Mouse (Mus musculus): ENCODE measurements around the gene B3gnt5. TPM values are rescaled to one million over a fixed set of nuclear protein-coding genes. Genes with fewer than 3 reads are reported as not detected.
A peak's percentile ranks its signal among the peaks of the same experiment; 100 is the strongest.
"Not testable (repeated sequence)": the region's sequence is repeated elsewhere in the genome, so short reads cannot be mapped to it uniquely, and the experiment has no call there.

The B3gnt5 gene
- polyA plus RNA-seq (2014; fragmentation: Nextera tagmentation; extraction: Ambion mirVana), result 51.6 and 52.2 TPM in 2 replicates

DNA sequence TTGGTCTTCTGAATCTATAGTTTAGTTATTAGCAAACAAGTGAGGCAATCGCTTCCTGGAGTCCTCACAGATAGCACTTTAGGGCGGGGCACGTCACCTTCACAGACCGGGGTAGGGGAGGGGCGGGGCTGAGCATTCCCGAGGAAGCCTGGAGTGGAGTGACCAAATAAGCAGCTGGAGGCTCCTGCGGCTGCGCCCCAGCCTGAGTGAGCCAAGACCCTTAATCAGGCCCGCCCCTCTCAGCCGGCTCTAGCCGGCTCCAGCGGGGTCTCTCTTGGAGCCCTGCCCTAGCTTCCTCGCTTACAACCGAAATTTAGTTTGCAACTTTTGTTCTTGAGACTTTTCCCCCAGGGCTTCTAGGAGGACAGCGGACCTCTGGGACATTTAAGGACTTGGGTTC lies at the start of gene B3gnt5:
Gene B3gnt5 (plus strand): TSS at position 135 of the 400 bp plus-strand sequence.
- under 1% methylated on average over 14 of the region's 15 CpGs for WGBS
- Histone ChIP-seq H3K4me3 (ENCODE audit: low read depth, low read length) (peak within 1 kb of the TSS; percentile 56), H3K9ac (ENCODE audit: low read length) (peak within 1 kb of the TSS; percentile 90), H3K27ac (ENCODE audit: low read depth, low read length) (peak within 1 kb of the TSS; percentile 86), H3K27me3 (ENCODE audit: control insufficient read depth, insufficient read depth, low read length) (no peaks in the 10 kb centered on the region), H3K4me2 (ENCODE audit: low read depth) (peak within 1 kb of the TSS; percentile 55), H3K4me1 (ENCODE audit: control insufficient read depth, insufficient read depth, low read length) (peaks cover 4% of the 10 kb centered on the region; the same call in 1 of the 2 replicates), H3K9me3 (ENCODE audit: control insufficient read depth, low read length) (no peaks in the 10 kb centered on the region), H3K36me3 (ENCODE audit: control insufficient read depth, insufficient read depth, low read length) (no peaks in the 10 kb centered on the region)
- DNase-seq (ENCODE audit: low spot score) (peak; percentile 91), ATAC-seq (ENCODE audit: insufficient read depth, low FRiP score, low TSS enrichment) (peak; percentile 95)

DNA sequence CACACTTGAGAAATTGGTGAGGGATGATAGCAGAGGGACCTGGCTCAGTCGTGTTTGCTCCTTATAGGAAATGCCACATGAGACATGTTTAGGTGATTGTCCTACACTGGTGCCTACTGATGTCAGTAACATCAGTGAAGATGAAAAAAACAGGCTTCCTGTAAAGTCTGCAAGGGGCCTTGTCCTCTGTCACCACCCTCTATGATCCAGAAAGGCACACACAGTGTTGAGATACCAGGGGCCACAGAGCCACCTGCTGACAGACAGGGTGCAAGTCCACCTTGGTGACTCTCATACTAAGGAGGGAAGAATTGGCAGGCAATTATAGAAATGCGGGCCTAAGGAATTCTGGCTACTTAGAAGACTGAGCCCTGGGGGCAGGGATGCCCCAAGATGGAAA lies 39.0 kb upstream of the B3gnt5 start:
- DNase-seq (ENCODE audit: low spot score) (no peak), ATAC-seq (ENCODE audit: insufficient read depth, low FRiP score, low TSS enrichment) (no peak)
- no peak overlapping the region for H3K4me2 ChIP-seq (ENCODE audit: low read depth)
- H3K36me3 ChIP-seq (ENCODE audit: control insufficient read depth, insufficient read depth, low read length), result no peaks in the 10 kb centered on the region
- no peaks in the 10 kb centered on the region for H3K27me3 ChIP-seq (ENCODE audit: control insufficient read depth, insufficient read depth, low read length)
- no peak overlapping the region for H3K4me3 ChIP-seq (ENCODE audit: low read depth, low read length)
- H3K27ac ChIP-seq (ENCODE audit: low read depth, low read length), result no peak overlapping the region
- H3K9ac ChIP-seq (ENCODE audit: low read length), result no peak overlapping the region
- 57% methylated on average over 2 of the region's 2 CpGs for WGBS
- no peaks in the 10 kb centered on the region for H3K9me3 ChIP-seq (ENCODE audit: control insufficient read depth, low read length)
- H3K4me1 ChIP-seq (ENCODE audit: control insufficient read depth, insufficient read depth, low read length), result no peaks in the 10 kb centered on the region

DNA sequence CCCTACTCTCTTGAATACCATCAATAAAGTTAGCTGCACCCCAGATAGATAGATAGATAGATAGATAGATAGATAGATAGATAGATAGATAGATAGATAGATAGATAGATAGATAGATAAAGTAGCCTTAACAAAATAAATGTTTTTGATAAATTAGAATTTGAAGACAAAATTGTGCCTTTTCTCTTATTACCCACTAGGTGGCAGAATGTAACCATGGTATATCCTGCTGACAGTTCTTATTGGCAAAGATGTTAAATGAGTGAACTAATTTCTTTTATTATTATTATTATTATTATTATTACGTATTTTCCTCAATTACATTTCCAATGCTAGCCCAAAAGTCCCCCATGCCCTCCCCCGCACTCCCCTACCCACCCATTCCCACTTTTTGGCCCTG lies 35.9 kb upstream of the B3gnt5 start:
- 30% methylated on average over 2 of the region's 2 CpGs for WGBS
- not testable (repeated sequence) for ATAC-seq (ENCODE audit: insufficient read depth, low FRiP score, low TSS enrichment); H3K4me2 ChIP-seq (ENCODE audit: low read depth); H3K27me3 ChIP-seq (ENCODE audit: control insufficient read depth, insufficient read depth, low read length); H3K27ac ChIP-seq (ENCODE audit: low read depth, low read length); H3K4me3 ChIP-seq (ENCODE audit: low read depth, low read length); H3K4me1 ChIP-seq (ENCODE audit: control insufficient read depth, insufficient read depth, low read length); H3K36me3 ChIP-seq (ENCODE audit: control insufficient read depth, insufficient read depth, low read length); H3K9me3 ChIP-seq (ENCODE audit: control insufficient read depth, low read length); H3K9ac ChIP-seq (ENCODE audit: low read length); DNase-seq (ENCODE audit: low spot score)

DNA sequence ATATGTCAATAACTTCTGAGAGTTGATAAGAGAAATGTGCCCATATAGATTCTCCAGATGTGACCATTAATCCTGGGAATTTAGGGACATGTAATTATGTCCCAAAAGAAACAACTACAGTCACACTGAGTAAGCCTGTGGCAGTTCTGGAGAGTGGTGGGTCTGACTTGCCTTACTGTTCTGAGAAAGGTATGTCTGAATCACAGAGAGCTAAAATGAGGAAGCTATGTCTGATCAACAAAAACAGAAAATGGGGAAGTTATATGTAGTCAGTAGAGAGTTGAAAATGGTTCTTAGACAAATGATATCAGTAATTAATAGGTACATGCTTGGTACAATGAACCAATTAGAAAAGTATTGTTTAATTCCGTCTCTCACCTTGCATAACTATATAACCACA lies 27.1 kb upstream of the B3gnt5 start:
- 89% methylated on average over 1 of the region's 1 CpGs for WGBS
- ATAC-seq (ENCODE audit: insufficient read depth, low FRiP score, low TSS enrichment), result no peak
- no peaks in the 10 kb centered on the region for H3K9me3 ChIP-seq (ENCODE audit: control insufficient read depth, low read length)
- no peaks in the 10 kb centered on the region for H3K27me3 ChIP-seq (ENCODE audit: control insufficient read depth, insufficient read depth, low read length)
- no peak overlapping the region for H3K4me2 ChIP-seq (ENCODE audit: low read depth)
- no peaks in the 10 kb centered on the region for H3K36me3 ChIP-seq (ENCODE audit: control insufficient read depth, insufficient read depth, low read length)
- no peak overlapping the region for H3K9ac ChIP-seq (ENCODE audit: low read length)
- DNase-seq (ENCODE audit: low spot score), result no peak
- no peak overlapping the region for H3K4me3 ChIP-seq (ENCODE audit: low read depth, low read length)
- H3K4me1 ChIP-seq (ENCODE audit: control insufficient read depth, insufficient read depth, low read length), result no peaks in the 10 kb centered on the region
- H3K27ac ChIP-seq (ENCODE audit: low read depth, low read length), result no peak overlapping the region

DNA sequence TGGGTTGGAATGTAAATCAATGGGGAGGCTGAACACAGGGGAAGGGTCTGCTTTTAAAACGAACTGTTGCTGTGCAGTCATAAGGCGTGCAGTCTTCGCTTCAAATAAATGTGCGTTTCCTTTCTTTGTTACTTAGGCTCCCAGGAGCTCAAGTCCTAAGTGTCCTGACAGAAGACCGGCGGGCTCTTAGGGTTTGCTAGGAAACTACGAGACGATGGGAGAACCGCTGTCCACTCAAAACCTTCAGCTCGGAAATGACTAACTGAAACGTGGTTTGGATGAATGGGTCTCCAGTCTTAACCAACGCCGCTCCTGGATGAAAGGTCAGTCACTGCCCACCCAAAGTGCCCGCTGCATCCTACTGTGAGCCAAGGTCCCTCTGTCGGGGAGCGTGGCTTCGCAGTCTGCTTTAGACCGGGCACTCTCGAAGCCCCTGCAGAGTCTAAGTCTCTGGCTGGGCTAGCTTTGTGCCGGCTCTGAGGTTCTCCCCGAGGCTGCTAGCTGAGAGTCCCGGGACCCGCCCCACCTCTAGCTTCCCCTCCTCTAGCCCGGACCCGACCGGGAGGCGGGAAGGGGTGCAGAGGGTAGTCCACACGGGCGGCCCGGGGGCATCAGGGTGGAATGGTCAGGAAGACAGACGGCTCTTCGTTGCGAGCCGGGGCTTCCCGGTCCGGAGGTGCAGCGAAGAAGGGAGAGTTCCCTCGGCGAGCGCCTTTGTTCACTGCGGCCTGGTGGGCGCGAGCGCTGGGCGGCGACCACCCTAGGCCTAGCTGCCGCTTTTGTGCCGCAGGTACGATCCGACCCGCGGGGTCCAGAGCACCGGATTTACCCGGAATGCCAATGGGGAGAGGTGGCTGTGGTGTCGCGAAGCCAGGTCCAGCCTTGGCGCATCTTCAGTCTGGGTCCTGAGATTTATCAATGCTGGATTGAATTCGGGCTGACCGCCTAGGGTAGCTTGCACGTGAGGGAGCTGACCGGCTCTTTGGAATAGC lies 793 bp downstream of the B3gnt5 start:
- ATAC-seq (ENCODE audit: insufficient read depth, low FRiP score, low TSS enrichment) (peak; percentile 76), DNase-seq (ENCODE audit: low spot score) (peak; percentile 81)
- Histone ChIP-seq H3K36me3 (ENCODE audit: control insufficient read depth, insufficient read depth, low read length) (peaks cover 4% of the 10 kb centered on the region; the same call in 1 of the 2 replicates), H3K9me3 (ENCODE audit: control insufficient read depth, low read length) (no peaks in the 10 kb centered on the region), H3K9ac (ENCODE audit: low read length) (peak overlapping the region; percentile 90), H3K4me2 (ENCODE audit: low read depth) (peak overlapping the region; percentile 55), H3K4me3 (ENCODE audit: low read depth, low read length) (peak overlapping the region; percentile 56), H3K27me3 (ENCODE audit: control insufficient read depth, insufficient read depth, low read length) (no peaks in the 10 kb centered on the region), H3K27ac (ENCODE audit: low read depth, low read length) (peak overlapping the region; percentile 86), H3K4me1 (ENCODE audit: control insufficient read depth, insufficient read depth, low read length) (peaks cover 4% of the 10 kb centered on the region; the same call in 1 of the 2 replicates)
- WGBS, result under 1% methylated on average over 57 of the region's 61 CpGs

DNA sequence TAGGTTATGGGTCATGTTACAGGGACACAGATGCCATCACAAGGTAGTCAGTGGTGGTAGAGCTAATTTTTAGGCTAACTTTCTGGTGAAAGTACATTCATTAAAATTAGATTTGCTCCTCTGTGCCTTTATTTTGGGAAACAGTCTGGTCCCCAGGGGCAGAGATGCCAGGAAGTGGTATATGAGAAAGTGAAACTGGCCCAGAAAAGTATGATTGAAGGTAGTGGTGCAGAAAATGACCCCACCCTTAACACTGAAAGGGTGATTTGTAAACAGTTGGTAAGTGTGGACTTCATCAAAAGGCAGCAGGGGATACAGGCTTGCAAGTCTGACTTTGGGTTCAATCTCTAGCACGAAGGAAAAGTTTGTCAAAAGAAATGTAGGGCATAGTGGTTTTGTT lies 1.7 kb downstream of the B3gnt5 start:
- Histone ChIP-seq H3K27me3 (ENCODE audit: control insufficient read depth, insufficient read depth, low read length) (no peaks in the 10 kb centered on the region), H3K27ac (ENCODE audit: low read depth, low read length) (no peak overlapping the region), H3K4me1 (ENCODE audit: control insufficient read depth, insufficient read depth, low read length) (peaks cover 4% of the 10 kb centered on the region; the same call in 1 of the 2 replicates), H3K9me3 (ENCODE audit: control insufficient read depth, low read length) (no peaks in the 10 kb centered on the region), H3K9ac (ENCODE audit: low read length) (peak overlapping the region; percentile 90), H3K36me3 (ENCODE audit: control insufficient read depth, insufficient read depth, low read length) (peaks cover 6% of the 10 kb centered on the region), H3K4me2 (ENCODE audit: low read depth) (peak overlapping the region; percentile 55), H3K4me3 (ENCODE audit: low read depth, low read length) (peak overlapping the region; percentile 56)
- WGBS, result 43% methylated on average over 1 of the region's 1 CpGs
- ATAC-seq (ENCODE audit: insufficient read depth, low FRiP score, low TSS enrichment) (no peak), DNase-seq (ENCODE audit: low spot score) (no peak)

DNA sequence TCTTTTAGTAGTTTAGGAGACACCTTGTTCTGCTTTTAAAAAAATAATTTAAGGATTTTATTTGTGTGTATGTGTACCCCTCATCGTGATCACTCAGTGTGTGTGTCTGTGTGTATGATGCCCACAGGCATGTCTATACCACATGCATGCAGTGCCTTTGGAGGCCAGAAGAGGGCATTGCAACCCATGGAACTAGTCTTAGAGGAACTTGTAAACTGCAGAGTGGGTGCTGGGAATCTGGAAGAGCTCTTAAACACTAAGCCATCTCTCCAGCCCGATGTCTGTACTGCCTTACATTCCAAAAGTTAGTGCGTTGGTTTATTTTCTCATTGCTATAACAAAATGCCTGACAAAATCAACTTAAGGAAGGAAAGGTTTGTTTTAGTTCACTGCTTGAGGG lies 6.1 kb downstream of the B3gnt5 start:
- Histone ChIP-seq H3K27me3 (ENCODE audit: control insufficient read depth, insufficient read depth, low read length) (no peaks in the 10 kb centered on the region), H3K9me3 (ENCODE audit: control insufficient read depth, low read length) (no peaks in the 10 kb centered on the region), H3K27ac (ENCODE audit: low read depth, low read length) (no peak overlapping the region), H3K9ac (ENCODE audit: low read length) (no peak overlapping the region), H3K4me2 (ENCODE audit: low read depth) (no peak overlapping the region), H3K4me1 (ENCODE audit: control insufficient read depth, insufficient read depth, low read length) (peaks cover 4% of the 10 kb centered on the region; the same call in 1 of the 2 replicates), H3K36me3 (ENCODE audit: control insufficient read depth, insufficient read depth, low read length) (peaks cover 12% of the 10 kb centered on the region), H3K4me3 (ENCODE audit: low read depth, low read length) (no peak overlapping the region)
- peak; percentile 11 for DNase-seq (ENCODE audit: low spot score)
- ATAC-seq (ENCODE audit: insufficient read depth, low FRiP score, low TSS enrichment), result no peak
- WGBS, result 95% methylated on average over 3 of the region's 3 CpGs

DNA sequence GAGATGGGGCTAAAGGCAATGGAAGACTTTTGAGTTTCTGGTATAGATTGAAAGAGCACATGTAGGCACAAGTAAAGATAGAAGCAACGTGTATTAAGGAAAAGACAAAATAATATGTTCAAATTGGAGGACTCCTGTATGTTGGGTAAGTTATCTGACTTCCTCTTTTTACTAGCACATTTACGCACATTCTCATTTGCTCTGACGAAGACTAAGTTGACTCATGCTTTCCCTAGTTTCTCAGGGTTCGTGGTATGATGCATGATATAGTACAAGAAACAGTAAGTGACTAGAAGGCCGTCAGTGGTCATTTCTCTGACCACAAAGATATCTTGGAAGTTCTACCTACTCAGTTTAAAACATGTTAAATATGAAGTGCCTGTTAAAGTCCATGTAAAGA lies 8.0 kb downstream of the B3gnt5 start:
- Histone ChIP-seq H3K27me3 (ENCODE audit: control insufficient read depth, insufficient read depth, low read length) (no peaks in the 10 kb centered on the region), H3K4me2 (ENCODE audit: low read depth) (no peak overlapping the region), H3K9ac (ENCODE audit: low read length) (no peak overlapping the region), H3K36me3 (ENCODE audit: control insufficient read depth, insufficient read depth, low read length) (peaks cover 12% of the 10 kb centered on the region), H3K9me3 (ENCODE audit: control insufficient read depth, low read length) (no peaks in the 10 kb centered on the region), H3K27ac (ENCODE audit: low read depth, low read length) (no peak overlapping the region), H3K4me1 (ENCODE audit: control insufficient read depth, insufficient read depth, low read length) (no peaks in the 10 kb centered on the region), H3K4me3 (ENCODE audit: low read depth, low read length) (no peak overlapping the region)
- 95% methylated on average over 5 of the region's 5 CpGs for WGBS
- no peak for ATAC-seq (ENCODE audit: insufficient read depth, low FRiP score, low TSS enrichment)
- DNase-seq (ENCODE audit: low spot score), result no peak

DNA sequence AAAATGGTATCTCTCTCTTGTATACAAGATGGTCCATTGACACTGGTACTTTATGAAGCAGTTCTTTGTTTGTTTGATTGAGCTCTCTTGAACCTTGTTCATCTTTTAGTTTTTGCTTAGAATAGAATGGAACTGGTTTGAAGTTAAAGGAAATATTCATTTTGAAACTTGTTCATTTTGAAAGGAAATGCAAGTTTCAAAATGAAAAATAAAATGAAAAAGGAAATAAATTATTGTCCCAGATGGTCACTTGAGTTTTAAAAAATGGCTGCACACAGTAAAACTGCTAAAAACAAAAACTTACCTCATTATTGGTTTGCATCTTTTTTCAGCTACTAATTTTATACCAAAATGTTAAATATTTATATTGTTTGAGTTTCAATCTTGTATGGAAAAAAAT lies 12.0 kb downstream of the B3gnt5 start:
- no peaks in the 10 kb centered on the region for H3K9me3 ChIP-seq (ENCODE audit: control insufficient read depth, low read length)
- ATAC-seq (ENCODE audit: insufficient read depth, low FRiP score, low TSS enrichment), result no peak
- no peak overlapping the region for H3K4me2 ChIP-seq (ENCODE audit: low read depth)
- no peaks in the 10 kb centered on the region for H3K4me1 ChIP-seq (ENCODE audit: control insufficient read depth, insufficient read depth, low read length)
- H3K9ac ChIP-seq (ENCODE audit: low read length), result no peak overlapping the region
- no peak overlapping the region for H3K4me3 ChIP-seq (ENCODE audit: low read depth, low read length)
- no peak overlapping the region for H3K27ac ChIP-seq (ENCODE audit: low read depth, low read length)
- no peak for DNase-seq (ENCODE audit: low spot score)
- H3K36me3 ChIP-seq (ENCODE audit: control insufficient read depth, insufficient read depth, low read length), result peaks cover 8% of the 10 kb centered on the region; the same call in 1 of the 2 replicates
- H3K27me3 ChIP-seq (ENCODE audit: control insufficient read depth, insufficient read depth, low read length), result no peaks in the 10 kb centered on the region
